Comparison of ENCODE assay signal across 25 mouse cellular contexts in the genomic region with DNA sequence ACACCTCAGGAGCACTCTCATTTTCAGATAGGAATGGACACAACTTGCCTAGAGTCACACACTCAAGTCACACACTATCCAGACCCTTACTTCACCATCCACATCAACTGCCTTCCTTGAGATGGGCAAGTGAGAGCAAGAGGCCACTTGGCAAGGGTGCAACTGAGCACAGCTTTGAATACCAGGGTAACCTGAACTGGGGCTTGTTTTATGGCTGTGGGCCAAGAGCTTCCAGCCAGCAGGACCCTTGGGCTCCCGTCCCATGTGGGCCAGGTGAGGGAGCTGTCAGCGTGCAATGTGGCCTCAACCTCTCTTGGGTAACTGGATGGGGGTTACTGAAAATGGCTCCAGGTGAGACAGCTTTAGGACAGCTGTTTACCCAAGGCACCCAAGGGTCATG. TPM values are rescaled to one million over a fixed set of nuclear protein-coding genes. Genes with fewer than 3 reads are reported as not detected.
A peak's percentile ranks its signal among the peaks of the same experiment; 100 is the strongest.
DNase-seq lines count a peak whose midpoint lies in the region; ATAC-seq and TF ChIP-seq lines count a peak whose summit lies in the region.
"Had no signal": no experiment of that assay in that cellular context is flagged by ENCODE, and none has a peak within 500 bp of the region (broad histone marks: within the 10 kb centered on the region; RNA-seq: fewer than 3 reads in every experiment).

No protein-coding gene starts in this region.

- no peak for ATAC-seq in kidney, embryonic 16.5 days (ENCODE audit: low FRiP score, low TSS enrichment)
- ATAC-seq: CD4-positive, CD25-positive, alpha-beta regulatory T cell, adult 4 months; forebrain, embryonic 14.5 days; forebrain, postnatal 0 days had no signal

- H3K4me3 ChIP-seq in kidney, adult 2 months (ENCODE audit: insufficient read depth, low read depth, low read length): no peak overlapping the region
- no peak overlapping the region for H3K4me3 ChIP-seq in kidney, embryonic 16.5 days (ENCODE audit: low read length)
- H3K4me3 ChIP-seq: embryonic facial prominence, embryonic 13.5 days; hindbrain, embryonic 12.5 days; hindbrain, embryonic 15.5 days had no signal

- no peak for TF ChIP-seq CTCF in kidney, adult 2 months (conservative IDR thresholded peaks at IDR 0.05; ENCODE audit: insufficient read depth, insufficient read length, low read depth, low read length)

- 55% methylated on average over 2 of the region's 2 CpGs for WGBS in kidney, adult 2 months
- 70% methylated on average over 2 of the region's 2 CpGs for WGBS in kidney, embryonic 16.5 days

- H3K27ac ChIP-seq in kidney, adult 2 months (ENCODE audit: insufficient read depth, low read depth, low read length): no peak overlapping the region
- H3K27ac ChIP-seq in kidney, embryonic 16.5 days (ENCODE audit: low read length): no peak overlapping the region
- H3K27ac ChIP-seq: embryonic facial prominence, embryonic 13.5 days; hindbrain, embryonic 12.5 days; hindbrain, embryonic 15.5 days had no signal

- TF ChIP-seq POLR2A in kidney, adult 2 months (IDR thresholded peaks at IDR 0.05; ENCODE audit: low read depth, low read length): no peak

- peaks cover 9% of the 10 kb centered on the region; the same call in 1 of the 2 replicates for H3K4me1 ChIP-seq in kidney, adult 2 months (ENCODE audit: control insufficient read depth, insufficient read depth, low read length)
- peaks cover 4% of the 10 kb centered on the region; the same call in 1 of the 2 replicates for H3K4me1 ChIP-seq in kidney, embryonic 16.5 days (ENCODE audit: insufficient read depth, low read length)
- H3K4me1 ChIP-seq: hindbrain, embryonic 12.5 days had no signal

- intact Hi-C loops in gastrocnemius, postnatal 14 days (cut with DNase I; ENCODE audit: low total_unique reads): no loop called here
- intact Hi-C loops in left cerebral cortex, postnatal 14 days (cut with DNase I): no loop called here

- DNase-seq in gastrocnemius, postnatal 10 days: peak; percentile 11
- no peak for DNase-seq in gastrocnemius, postnatal 14 days
- peak; percentile 45 for DNase-seq in kidney, adult 2 months
- no peak for DNase-seq in kidney, adult 8-10 months
- DNase-seq in kidney, postnatal 14 days: peak; percentile 76
- DNase-seq in left cerebral cortex, postnatal 14 days (ENCODE audit: low spot score in 2 of 2): no peak
- DNase-seq: adrenal gland, adult 2 months; adrenal gland, postnatal 14 days; cerebellum, adult 11 months; cerebellum, adult 2 months; cerebellum, adult 9-11 months; cerebellum, postnatal 25 days; forebrain, postnatal 0 days; heart, adult 11 months had no signal

- no peaks in the 10 kb centered on the region for H3K9me3 ChIP-seq in kidney, embryonic 16.5 days (ENCODE audit: low read length)
- H3K9me3 ChIP-seq: embryonic facial prominence, embryonic 13.5 days; hindbrain, embryonic 12.5 days; hindbrain, embryonic 15.5 days had no signal

- no peaks in the 10 kb centered on the region for H3K27me3 ChIP-seq in kidney, adult 2 months (replicated peaks; ENCODE audit: control insufficient read depth, insufficient read depth, low read length)
- H3K27me3 ChIP-seq in kidney, embryonic 16.5 days (ENCODE audit: insufficient read depth, low read length): peaks cover 17% of the 10 kb centered on the region

- no peak overlapping the region for H3K4me2 ChIP-seq in kidney, embryonic 16.5 days (replicated peaks; ENCODE audit: low read depth, low read length)
- H3K4me2 ChIP-seq: embryonic facial prominence, embryonic 13.5 days; heart, embryonic 11.5 days; hindbrain, embryonic 12.5 days; hindbrain, embryonic 15.5 days had no signal

- H3K9ac ChIP-seq in kidney, embryonic 16.5 days (replicated peaks; ENCODE audit: low read length): no peak overlapping the region
- H3K9ac ChIP-seq: embryonic facial prominence, embryonic 13.5 days; forebrain, postnatal 0 days; hindbrain, embryonic 12.5 days; hindbrain, embryonic 15.5 days had no signal

- no peaks in the 10 kb centered on the region for H3K36me3 ChIP-seq in kidney, adult 2 months (ENCODE audit: control insufficient read depth, insufficient read depth, low read length)
- no peaks in the 10 kb centered on the region for H3K36me3 ChIP-seq in kidney, embryonic 16.5 days (ENCODE audit: insufficient read depth, low read length)
- H3K36me3 ChIP-seq: embryonic facial prominence, embryonic 13.5 days; hindbrain, embryonic 12.5 days; hindbrain, embryonic 15.5 days had no signal

RNA-seq across cellular contexts. Expression of gene Klf15, which starts 5.0 kb away (rescaled TPM):
- 10 to 100 TPM in 1 of 2 experiments, 1 to 10 TPM in 1; 8.6 to 17.2 TPM for total RNA-seq in gastrocnemius, postnatal 10 days (2021)
- 10 to 100 TPM; 15.2 to 39.8 TPM for total RNA-seq in gastrocnemius, postnatal 14 days (2021)
- polyA plus RNA-seq in kidney, adult 2 months (2012; rRNA removed): 131 and 170 TPM in 2 replicates
- polyA plus RNA-seq in kidney, embryonic 16.5 days (2015; fragmentation: Nextera tagmentation; extraction: Ambion mirVana): 16.1 TPM in 2 replicates
- total RNA-seq in left cerebral cortex, postnatal 14 days (2021): 10 to 100 TPM; 18.9 to 27.7 TPM
- total RNA-seq: common myeloid progenitor, adult 5-6 weeks; hematopoietic stem cell, adult 5-6 weeks; MEL had no signal
- polyA plus RNA-seq: C2C12; CD4-positive, CD25-positive, alpha-beta regulatory T cell, adult 4 months had no signal

RNA-seq across cellular contexts. Expression of gene Aldh1l1, which starts 28.8 kb away (rescaled TPM):
- total RNA-seq in gastrocnemius, postnatal 10 days (2021): 1 to 10 TPM; 3.3 to 3.7 TPM
- total RNA-seq in gastrocnemius, postnatal 14 days (2021): 1 to 10 TPM; 3.0 to 6.8 TPM
- 253 and 260 TPM in 2 replicates for polyA plus RNA-seq in kidney, adult 2 months (2012; rRNA removed)
- 21.1 and 23.4 TPM in 2 replicates for polyA plus RNA-seq in kidney, embryonic 16.5 days (2015; fragmentation: Nextera tagmentation; extraction: Ambion mirVana)
- total RNA-seq in left cerebral cortex, postnatal 14 days (2021): 10 to 100 TPM; 61.4 to 65.8 TPM

RNA-seq across cellular contexts. Expression of gene Cfap100, which starts 28.8 kb away (rescaled TPM):
- under 1 TPM; 0.34 to 0.47 TPM for total RNA-seq in gastrocnemius, postnatal 10 days (2021)
- under 1 TPM; 0.29 to 0.84 TPM for total RNA-seq in gastrocnemius, postnatal 14 days (2021)
- polyA plus RNA-seq in kidney, adult 2 months (2012; rRNA removed): 0.05 and 0.27 TPM in 2 replicates
- 0.49 and 0.62 TPM in 2 replicates for polyA plus RNA-seq in kidney, embryonic 16.5 days (2015; fragmentation: Nextera tagmentation; extraction: Ambion mirVana)
- 1 to 10 TPM; 3.2 to 4.0 TPM for total RNA-seq in left cerebral cortex, postnatal 14 days (2021)
- total RNA-seq: common myeloid progenitor, adult 5-6 weeks; hematopoietic stem cell, adult 5-6 weeks; MEL had no signal
- polyA plus RNA-seq: CD4-positive, CD25-positive, alpha-beta regulatory T cell, adult 4 months; heart, embryonic 11.5 days had no signal

Comparison
In these comparisons a context has a peak if more than half of its experiments do, and no peak if none do; other contexts are left out.
1. DNase-seq: peak in gastrocnemius, postnatal 10 days (single experiment), kidney, adult 2 months (single experiment) and kidney, postnatal 14 days (single experiment); none in gastrocnemius, postnatal 14 days (single experiment), kidney, adult 8-10 months (0 of 2) and left cerebral cortex, postnatal 14 days (0 of 2).
2. RNA of gene Aldh1l1, which starts 28.8 kb away (total RNA-seq): 61.4 to 65.8 TPM in left cerebral cortex, postnatal 14 days; 3.0 to 6.8 TPM in gastrocnemius, postnatal 14 days and 3.3 to 3.7 TPM in gastrocnemius, postnatal 10 days; every median in the first group is over 4 times any median in the second.